Mouse (Mus musculus) frontal cortex, postnatal 36 days (tissue): ENCODE measurements around the gene Phldb1.
"Not testable (repeated sequence)": the region's sequence is repeated elsewhere in the genome, so short reads cannot be mapped to it uniquely, and the experiment has no call there.

Source experiments
- DNase-seq, 2 experiments: peaks; one replicate each; pipeline ENCODE4 v3.0.0; 2022; ENCODE audit warnings: low spot score in 2 of 2

Gene Phldb1

DNA sequence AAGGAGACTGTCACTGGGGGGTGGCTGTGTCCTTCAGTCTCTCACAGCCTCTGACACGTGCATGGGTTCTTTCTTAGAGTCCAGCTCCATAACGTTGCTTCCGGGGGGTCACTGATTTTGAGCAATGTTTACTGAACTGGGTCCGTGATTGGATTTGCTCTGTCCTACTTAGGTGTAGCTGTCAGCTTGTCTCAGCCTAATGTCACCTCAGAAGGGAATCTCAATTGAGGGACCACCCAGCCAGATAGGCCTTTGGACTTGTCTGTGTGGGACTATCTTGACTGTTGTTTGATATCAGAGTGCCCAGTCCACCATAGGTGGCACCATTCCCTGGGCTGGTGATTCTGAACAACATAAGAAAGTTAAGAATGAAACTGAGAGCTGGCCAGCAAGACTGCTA, 81.1 kb downstream of the Phldb1 start:
- no peak for DNase-seq

DNA sequence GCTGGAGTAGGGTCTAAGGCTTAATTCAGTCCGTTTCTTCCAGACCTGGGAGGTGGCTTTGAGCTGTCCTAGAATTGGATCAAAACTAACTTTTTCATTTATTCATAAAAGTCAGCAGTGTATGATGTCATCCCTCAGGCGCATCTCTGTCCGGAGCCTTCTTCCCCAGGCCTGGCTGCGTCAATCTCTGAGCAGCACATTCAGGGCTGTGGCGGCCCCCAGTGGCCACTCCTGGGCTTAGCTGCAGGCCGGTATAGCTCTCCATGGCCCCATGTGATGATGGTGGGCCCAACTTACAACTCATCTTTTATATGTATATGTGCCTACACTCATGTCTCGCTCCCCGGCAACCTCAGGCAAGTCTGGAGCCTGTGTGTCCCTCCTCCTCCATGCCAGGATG, 83.0 kb downstream of the Phldb1 start:
- peak; percentile 51 to 61 for DNase-seq

- DNase-seq: no peak
Measured at GRCm38 (mm10) chr9:44648881-44649281, 86.1 kb downstream of the Phldb1 start.

DNA sequence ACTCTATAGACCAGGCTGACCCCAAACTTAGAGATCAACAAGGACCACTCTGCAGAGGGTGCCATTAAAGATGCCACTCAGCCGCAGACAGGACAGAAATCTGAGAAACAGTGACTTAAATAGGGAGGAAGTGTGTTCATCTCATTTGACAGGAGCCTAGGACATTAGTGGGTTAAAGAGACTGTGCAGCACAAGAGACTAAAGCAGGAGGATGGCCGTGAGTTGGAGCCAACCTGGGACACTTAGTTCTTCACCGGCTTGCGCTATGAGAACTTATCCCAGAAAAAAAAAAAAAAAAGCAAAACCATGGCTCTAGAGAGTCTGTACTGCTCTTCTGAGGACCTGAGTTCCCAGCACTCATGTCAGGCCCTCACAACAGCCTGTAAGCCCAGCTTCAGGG, 87.3 kb downstream of the Phldb1 start:
- DNase-seq: no peak

GRCm38 (mm10) chr9:44647026-44647425, 88.0 kb downstream of the Phldb1 start:
- DNase-seq: no peak

DNA sequence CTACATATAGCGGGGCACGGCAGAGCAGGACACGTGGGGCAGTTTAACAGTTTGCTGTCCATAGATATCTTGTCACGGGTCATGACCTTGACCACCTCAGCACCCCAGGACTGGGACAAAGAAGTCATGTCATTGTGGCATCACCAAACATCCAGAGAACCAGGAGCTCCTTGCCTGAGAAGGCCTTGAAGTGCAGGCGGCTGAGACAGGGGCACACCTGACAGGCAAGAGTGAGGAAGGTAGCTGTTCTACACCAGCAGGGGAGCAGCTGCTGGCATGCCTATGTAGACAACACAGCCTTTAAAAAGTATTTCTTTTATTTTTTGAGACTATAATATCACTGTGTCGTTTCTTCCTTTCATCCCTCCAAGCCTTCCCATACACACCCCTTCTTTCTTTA, 88.6 kb downstream of the Phldb1 start:
- no peak for DNase-seq

- no peak for DNase-seq
Measured at GRCm38 (mm10) chr9:44645924-44646323, 89.1 kb downstream of the Phldb1 start.

DNA sequence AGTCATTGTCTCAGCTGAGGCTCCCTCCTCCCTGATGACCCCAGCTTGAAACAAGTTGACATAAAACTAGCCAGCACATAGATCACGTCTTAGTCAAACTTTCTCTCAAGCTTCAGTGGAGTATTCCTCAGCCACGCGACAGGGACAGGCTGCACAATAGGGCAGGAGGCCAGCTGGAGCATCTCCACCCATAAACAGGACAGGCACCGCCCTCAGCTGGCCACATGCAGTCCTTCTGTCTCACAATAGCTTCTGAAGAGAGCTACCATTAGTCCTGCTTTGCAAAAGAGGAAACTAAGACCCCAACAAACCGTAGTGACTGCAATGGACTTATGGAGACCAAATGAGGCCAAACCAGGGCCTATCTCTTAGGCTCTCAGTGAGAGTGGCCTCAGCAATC, 89.5 kb downstream of the Phldb1 start:
- DNase-seq: no peak

- DNase-seq: no peak
Measured at GRCm38 (mm10) chr9:44644186-44644585, 90.8 kb downstream of the Phldb1 start.

DNA sequence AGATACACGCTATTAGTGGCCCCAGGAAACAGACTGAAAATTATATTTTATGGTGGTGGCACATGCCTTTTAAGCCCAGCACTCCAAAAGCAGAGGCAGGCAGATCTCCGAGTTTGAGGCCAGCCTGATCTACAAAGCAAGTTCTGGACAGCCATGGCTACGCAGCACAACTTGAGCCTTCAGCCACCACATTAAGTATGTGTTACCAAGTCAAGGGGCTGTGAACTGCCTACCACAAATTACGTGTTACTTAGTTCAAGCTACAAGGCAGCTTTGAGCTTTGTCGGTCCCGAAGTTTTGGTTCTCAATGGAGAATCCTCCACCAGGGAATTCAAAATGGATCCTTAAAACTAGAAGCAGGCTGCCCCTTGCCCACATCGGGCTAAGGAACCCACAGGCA, 91.9 kb downstream of the Phldb1 start:
- no peak for DNase-seq

DNA sequence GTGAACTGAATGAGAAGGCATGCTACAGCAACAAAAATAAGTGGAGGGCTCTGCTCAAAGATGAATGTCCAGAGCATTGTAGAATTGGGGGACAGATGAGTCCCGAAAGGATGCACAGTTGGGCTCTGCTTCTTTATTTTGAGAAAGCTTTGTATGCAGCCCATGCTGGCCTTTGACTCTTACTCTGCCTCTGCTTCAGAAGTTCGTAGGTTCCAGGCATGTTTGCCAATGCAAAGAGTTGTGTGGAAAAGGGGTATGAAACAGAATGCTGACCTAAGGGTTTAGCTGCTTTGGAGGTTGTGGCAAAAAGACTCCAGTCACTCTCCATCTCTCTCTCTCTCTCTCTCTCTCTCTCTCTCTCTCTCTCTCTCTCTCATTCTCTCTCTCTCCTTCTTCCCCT, 93.4 kb downstream of the Phldb1 start:
- DNase-seq: no peak

DNA sequence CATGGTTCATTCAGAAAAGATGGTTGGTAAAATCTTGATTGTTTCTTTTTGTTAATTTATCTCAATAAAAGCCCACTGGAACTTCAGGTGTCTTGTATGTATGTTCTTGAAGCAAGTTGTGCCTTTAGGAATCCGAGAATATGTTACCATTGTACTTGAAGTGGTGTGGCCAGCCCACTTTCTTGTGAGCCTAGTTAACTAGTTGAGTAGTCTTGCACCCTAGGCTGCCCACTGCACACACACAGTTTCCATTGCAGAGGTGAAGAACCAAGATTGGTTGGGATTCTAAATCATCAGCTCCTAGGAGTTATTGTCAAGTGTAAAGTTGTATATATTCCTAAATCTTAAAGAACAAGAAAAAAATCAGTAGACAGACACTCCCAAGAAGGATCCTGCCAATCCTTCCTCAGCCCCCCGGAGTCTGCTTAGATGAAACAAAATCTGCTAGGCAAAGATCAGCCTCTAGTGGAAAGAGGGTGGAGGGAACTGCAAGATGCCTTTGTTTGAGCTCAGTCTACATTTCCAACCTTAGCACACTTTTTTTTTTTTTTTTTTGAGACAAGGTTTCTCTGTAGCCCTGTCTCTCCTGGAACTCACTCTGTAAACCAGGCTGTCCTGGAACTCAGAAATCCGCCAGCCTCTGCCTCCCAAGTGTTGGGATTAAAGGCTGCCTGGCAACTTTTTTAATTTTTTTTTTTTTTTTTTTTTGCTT, 94.2 kb downstream of the Phldb1 start:
- DNase-seq: no peak

- DNase-seq: not testable (repeated sequence)
Measured at GRCm38 (mm10) chr9:44640028-44640427, 95.0 kb downstream of the Phldb1 start.

- not testable (repeated sequence) for DNase-seq
Measured at GRCm38 (mm10) chr9:44638726-44639125, 96.3 kb downstream of the Phldb1 start.

DNA sequence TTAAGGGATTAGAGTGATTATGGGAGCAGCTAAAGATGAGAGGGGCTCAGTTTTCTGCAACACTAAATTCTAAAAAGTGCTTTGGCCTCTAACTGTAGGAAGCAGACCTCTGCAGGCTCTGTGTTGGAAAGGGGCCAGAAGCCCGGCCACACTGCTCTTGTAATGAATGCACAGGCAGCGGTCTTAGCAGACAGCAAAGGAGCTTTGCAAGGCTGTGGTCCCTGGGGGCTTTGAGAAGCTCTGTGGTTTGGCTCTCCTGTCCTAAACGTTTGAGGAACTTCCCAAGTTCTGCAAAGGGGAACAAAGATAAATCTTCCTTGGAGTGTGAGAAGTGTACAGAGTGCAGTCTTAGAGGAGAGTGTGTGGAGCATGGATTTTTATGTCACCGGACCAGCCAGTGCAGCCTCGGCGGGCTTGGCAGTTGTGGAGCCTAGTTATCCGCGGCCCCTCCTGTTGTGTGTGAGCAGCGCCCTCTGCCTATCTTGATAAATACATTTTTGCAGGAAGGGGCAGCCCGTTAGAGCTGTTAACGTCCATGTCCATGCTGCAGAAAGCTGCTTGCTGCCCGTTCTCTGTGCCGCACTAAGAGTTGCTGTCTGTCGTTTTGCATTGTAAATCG, 97.3 kb downstream of the Phldb1 start:
- DNase-seq: no peak
